Mouse (Mus musculus) adrenal gland, adult 2 months (tissue): ENCODE measurements at regions not wholly inside any gene's neighbourhood (a gene's known extent, or its start where the extent isn't known, plus 50 kb on each side); places are given as distances from the start of the nearest gene placed in this dataset.

Source experiments
- DNase-seq: peaks from one replicate; pipeline ENCODE4 v3.0.0; 2021

- peak; percentile 48 for DNase-seq
Observed at GRCm38 (mm10) chr8:26443735-26444134, 324.4 kb downstream of the Gm45692 start.

- no peak for DNase-seq
Observed at GRCm38 (mm10) chr8:26445991-26446390, 326.7 kb downstream of the Gm45692 start.

GRCm38 (mm10) chr8:26447886-26448640 is 328.7 kb downstream of the Gm45692 start:
- DNase-seq = no peak

- DNase-seq = no peak
Observed at GRCm38 (mm10) chr8:26449291-26449690, 330.0 kb downstream of the Gm45692 start.

- no peak for DNase-seq
Observed at GRCm38 (mm10) chr8:26450543-26450942, 331.2 kb downstream of the Gm45692 start.

- DNase-seq = no peak
Observed at GRCm38 (mm10) chr8:26452976-26453573, 333.7 kb downstream of the Gm45692 start.

- DNase-seq = no peak
Observed at GRCm38 (mm10) chr8:26465346-26465745, 346.0 kb downstream of the Gm45692 start.

GRCm38 (mm10) chr8:26468441-26468840 is 349.1 kb downstream of the Gm45692 start:
- DNase-seq = no peak

- no peak for DNase-seq
Observed at GRCm38 (mm10) chr8:26469705-26470104, 350.4 kb downstream of the Gm45692 start.

GRCm38 (mm10) chr8:26471811-26472550 is 352.6 kb downstream of the Gm45692 start:
- DNase-seq = no peak

- DNase-seq = no peak
Observed at GRCm38 (mm10) chr8:26484749-26485148, 365.4 kb downstream of the Gm45692 start.

GRCm38 (mm10) chr8:26487866-26488265 is 368.5 kb downstream of the Gm45692 start:
- no peak for DNase-seq

GRCm38 (mm10) chr8:26488590-26488989 is 369.3 kb downstream of the Gm45692 start:
- no peak for DNase-seq

- DNase-seq = no peak
Observed at GRCm38 (mm10) chr8:26501196-26501813, 382.0 kb downstream of the Gm45692 start.

- no peak for DNase-seq
Observed at GRCm38 (mm10) chr8:26501814-26502572, 382.7 kb downstream of the Gm45692 start.

GRCm38 (mm10) chr8:26502772-26503171 is 383.4 kb downstream of the Gm45692 start:
- no peak for DNase-seq

- no peak for DNase-seq
Observed at GRCm38 (mm10) chr8:26503918-26504317, 384.6 kb downstream of the Gm45692 start.

- no peak for DNase-seq
Observed at GRCm38 (mm10) chr8:26504319-26505035, 385.1 kb downstream of the Gm45692 start.

GRCm38 (mm10) chr8:26507611-26508070 is 388.3 kb downstream of the Gm45692 start:
- DNase-seq = peak; percentile 90

GRCm38 (mm10) chr8:26509254-26509653 is 389.9 kb downstream of the Gm45692 start:
- no peak for DNase-seq

- no peak for DNase-seq
Observed at GRCm38 (mm10) chr8:26513001-26513400, 393.7 kb downstream of the Gm45692 start.
